Mouse (Mus musculus) intestine, postnatal 0 days (tissue): ENCODE measurements around the gene Tmbim1. TPM values are rescaled to one million over a fixed set of nuclear protein-coding genes. Genes with fewer than 3 reads are reported as not detected.
A peak's percentile ranks its signal among the peaks of the same experiment; 100 is the strongest.

Experiments used
- ATAC-seq: fragments of 200-750 bp; cut with Nextera tagmentation; 2 replicates; pipeline ENCODE4 v1.8.0; 2017; ENCODE audit warnings: mild to moderate bottlenecking, moderate TSS enrichment, moderate library complexity
- H3K27ac ChIP-seq: fragments of 300-500 bp; sonication (generic); 2 replicates; pipeline ENCODE4 v1.5.1; 2014; ENCODE audit warnings: mild to moderate bottlenecking, low read depth, low read length, moderate library complexity
- H3K27me3 ChIP-seq: fragments of 300-500 bp; sonication (generic); replicated peaks from 2 replicates; pipeline ENCODE4 v1.6.1; 2014; ENCODE audit warnings: low read length, mixed read lengths; ENCODE audit not compliant: control insufficient read depth, insufficient read depth
- H3K36me3 ChIP-seq: fragments of 300-500 bp; sonication (generic); 2 replicates; pipeline ENCODE4 v1.6.1; 2014; ENCODE audit warnings: mild to moderate bottlenecking, moderate library complexity; ENCODE audit not compliant: control insufficient read depth, insufficient read depth
- H3K4me1 ChIP-seq: fragments of 300-500 bp; sonication (generic); replicated peaks from 2 replicates; pipeline ENCODE4 v1.6.1; 2014; ENCODE audit warnings: antibody characterized with exemption, low read length, mixed read lengths; ENCODE audit not compliant: control insufficient read depth, insufficient read depth
- H3K4me2 ChIP-seq: fragments of 300-500 bp; sonication (generic); replicated peaks from 2 replicates; pipeline ENCODE4 v1.6.1; 2014; ENCODE audit warnings: low read depth, mild to moderate bottlenecking, moderate library complexity
- H3K4me3 ChIP-seq: fragments of 300-500 bp; sonication (generic); 2 replicates; pipeline ENCODE4 v1.5.1; 2014; ENCODE audit warnings: low read depth, low read length
- H3K9ac ChIP-seq: fragments of 300-500 bp; sonication (generic); 2 replicates; pipeline ENCODE4 v1.6.1; 2014; ENCODE audit warnings: mild to moderate bottlenecking, low read depth, low read length
- H3K9me3 ChIP-seq: fragments of 300-500 bp; sonication (generic); 2 replicates; pipeline ENCODE4 v1.6.1; 2016; ENCODE audit warnings: mixed run types; ENCODE audit not compliant: control insufficient read depth
- CTCF ChIP-seq: sonication (generic); IDR thresholded peaks from 2 replicates; pipeline ENCODE4 v1.5.1; 2016; ENCODE audit warnings: low read depth, mild to moderate bottlenecking, control low read depth, antibody characterized with exemption, moderate library complexity
- WGBS: fragments of 180-500 bp; shearing (Covaris S2); extraction: QIAGEN DNeasy Blood & Tissue Kit; methylation state at CpG from one replicate; pipeline ENCODE4 v1.1.7; 2014; 5-methylcytosine and 5-hydroxymethylcytosine counted together
- polyA plus RNA-seq: library from polyadenylated mRNA; unstranded; fragments of >200 nt; fragmentation: Nextera tagmentation; extraction: Ambion mirVana; gene quantifications from 2 replicates; pipeline ENCODE4 v1.2.1, GENCODE M21; 2015

Tmbim1 gene
- polyA plus RNA-seq, 1 experiment from 2014 or later: 47.4 TPM

- WGBS: 41% methylated on average over 8 of the region's 8 CpGs
- Histone ChIP-seq H3K27ac (no peak overlapping the region), H3K4me1 (no peaks in the 10 kb centered on the region), H3K27me3 (no peaks in the 10 kb centered on the region), H3K9ac (no peak overlapping the region), H3K4me2 (no peak overlapping the region), H3K4me3 (no peak overlapping the region), H3K9me3 (no peaks in the 10 kb centered on the region), H3K36me3 (peaks cover 31% of the 10 kb centered on the region)
- TF ChIP-seq CTCF: no peak
- ATAC-seq: no peak
Measured at GRCm38 (mm10) chr1:74277883-74278537, 27.4 kb downstream of the Tmbim1 start.

GRCm38 (mm10) chr1:74277041-74277440, 28.4 kb downstream of the Tmbim1 start:
- no peak overlapping the region for H3K4me2 ChIP-seq
- no peaks in the 10 kb centered on the region for H3K27me3 ChIP-seq
- no peak overlapping the region for H3K27ac ChIP-seq
- no peaks in the 10 kb centered on the region for H3K9me3 ChIP-seq
- no peaks in the 10 kb centered on the region for H3K4me1 ChIP-seq
- no peak for ATAC-seq
- H3K9ac ChIP-seq: no peak overlapping the region
- TF ChIP-seq CTCF: no peak
- 63% methylated on average over 6 of the region's 6 CpGs for WGBS
- no peak overlapping the region for H3K4me3 ChIP-seq
- peaks cover 21% of the 10 kb centered on the region for H3K36me3 ChIP-seq

GRCm38 (mm10) chr1:74275015-74275414, 30.4 kb downstream of the Tmbim1 start:
- peak; percentile 26; the same call in 1 of the 2 replicates for ATAC-seq
- peaks cover 1% of the 10 kb centered on the region for H3K36me3 ChIP-seq
- no peaks in the 10 kb centered on the region for H3K9me3 ChIP-seq
- H3K4me2 ChIP-seq: no peak overlapping the region; the same call in 1 of the 2 replicates
- 0 out of 2 replicates have a peak overlapping the region, but pooled peaks have one; percentile 15 for H3K27ac ChIP-seq
- no peak overlapping the region for H3K4me3 ChIP-seq
- no peak for TF ChIP-seq CTCF
- no peaks in the 10 kb centered on the region for H3K4me1 ChIP-seq
- H3K27me3 ChIP-seq: no peaks in the 10 kb centered on the region
- no peak overlapping the region for H3K9ac ChIP-seq
- WGBS: 29% methylated on average over 9 of the region's 9 CpGs

- no peak overlapping the region for H3K4me2 ChIP-seq
- no peaks in the 10 kb centered on the region for H3K9me3 ChIP-seq
- TF ChIP-seq CTCF: no peak
- H3K27ac ChIP-seq: no peak overlapping the region
- ATAC-seq: no peak
- 57% methylated on average over 4 of the region's 4 CpGs for WGBS
- no peak overlapping the region for H3K9ac ChIP-seq
- H3K4me3 ChIP-seq: no peak overlapping the region
- H3K36me3 ChIP-seq: peaks cover 24% of the 10 kb centered on the region
- no peaks in the 10 kb centered on the region for H3K27me3 ChIP-seq
- H3K4me1 ChIP-seq: no peaks in the 10 kb centered on the region
Measured at GRCm38 (mm10) chr1:74271659-74272058, 33.8 kb downstream of the Tmbim1 start.

GRCm38 (mm10) chr1:74268750-74269149, 36.7 kb downstream of the Tmbim1 start:
- ATAC-seq: no peak
- Histone ChIP-seq H3K9me3 (no peaks in the 10 kb centered on the region), H3K4me1 (no peaks in the 10 kb centered on the region), H3K27me3 (no peaks in the 10 kb centered on the region), H3K4me2 (no peak overlapping the region), H3K4me3 (no peak overlapping the region), H3K9ac (no peak overlapping the region), H3K27ac (no peak overlapping the region), H3K36me3 (peaks cover 53% of the 10 kb centered on the region)
- peak; percentile 48 for TF ChIP-seq CTCF
- WGBS: 82% methylated on average over 8 of the region's 8 CpGs

GRCm38 (mm10) chr1:74262510-74262909, 42.9 kb downstream of the Tmbim1 start:
- WGBS: 87% methylated on average over 6 of the region's 6 CpGs
- no peak overlapping the region for H3K27ac ChIP-seq
- H3K9ac ChIP-seq: no peak overlapping the region
- no peak for ATAC-seq
- no peak overlapping the region for H3K4me3 ChIP-seq
- no peaks in the 10 kb centered on the region for H3K27me3 ChIP-seq
- no peaks in the 10 kb centered on the region for H3K4me1 ChIP-seq
- H3K4me2 ChIP-seq: no peak overlapping the region
- no peak for TF ChIP-seq CTCF
- no peaks in the 10 kb centered on the region for H3K9me3 ChIP-seq
- H3K36me3 ChIP-seq: peaks cover 87% of the 10 kb centered on the region
